Mouse (Mus musculus): ENCODE results near the gene Slc25a13.

DNA sequence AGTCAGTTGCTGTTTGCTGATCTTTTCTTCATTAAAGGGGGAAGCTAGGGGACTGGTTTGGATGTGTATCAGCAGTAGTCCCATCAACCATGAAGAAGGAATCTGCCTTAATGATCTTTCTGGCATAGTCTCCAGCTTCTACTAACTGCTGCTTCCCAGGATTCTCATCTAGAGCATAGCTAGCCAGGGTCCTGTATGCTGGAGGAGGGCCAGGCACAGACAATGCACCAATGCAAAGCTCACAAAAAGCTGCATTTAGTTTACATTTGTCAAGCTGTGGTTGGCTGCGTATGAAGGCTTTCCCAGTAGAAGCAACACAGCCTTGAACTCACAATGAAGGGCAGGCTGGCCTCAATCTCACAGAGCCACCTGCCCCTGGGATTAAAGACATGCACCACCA is 136.5 kb downstream of the Slc25a13 start:
- TF ChIP-seq CTCF (IDR thresholded peaks at IDR 0.05; ENCODE audit: insufficient read depth, low read depth, low read length) (no peak), POLR2A (IDR thresholded peaks at IDR 0.05; ENCODE audit: insufficient read depth, low read depth, low read length) (no peak)
